Mouse (Mus musculus): Measurements from ENCODE around the gene Dnmt3a. TPM values are rescaled to one million over a fixed set of nuclear protein-coding genes. Genes with fewer than 3 reads are reported as not detected.

Dnmt3a gene
- total and polyA plus RNA-seq, 3 experiments = 15.5 to 61.5 (median 23.4) TPM

DNA sequence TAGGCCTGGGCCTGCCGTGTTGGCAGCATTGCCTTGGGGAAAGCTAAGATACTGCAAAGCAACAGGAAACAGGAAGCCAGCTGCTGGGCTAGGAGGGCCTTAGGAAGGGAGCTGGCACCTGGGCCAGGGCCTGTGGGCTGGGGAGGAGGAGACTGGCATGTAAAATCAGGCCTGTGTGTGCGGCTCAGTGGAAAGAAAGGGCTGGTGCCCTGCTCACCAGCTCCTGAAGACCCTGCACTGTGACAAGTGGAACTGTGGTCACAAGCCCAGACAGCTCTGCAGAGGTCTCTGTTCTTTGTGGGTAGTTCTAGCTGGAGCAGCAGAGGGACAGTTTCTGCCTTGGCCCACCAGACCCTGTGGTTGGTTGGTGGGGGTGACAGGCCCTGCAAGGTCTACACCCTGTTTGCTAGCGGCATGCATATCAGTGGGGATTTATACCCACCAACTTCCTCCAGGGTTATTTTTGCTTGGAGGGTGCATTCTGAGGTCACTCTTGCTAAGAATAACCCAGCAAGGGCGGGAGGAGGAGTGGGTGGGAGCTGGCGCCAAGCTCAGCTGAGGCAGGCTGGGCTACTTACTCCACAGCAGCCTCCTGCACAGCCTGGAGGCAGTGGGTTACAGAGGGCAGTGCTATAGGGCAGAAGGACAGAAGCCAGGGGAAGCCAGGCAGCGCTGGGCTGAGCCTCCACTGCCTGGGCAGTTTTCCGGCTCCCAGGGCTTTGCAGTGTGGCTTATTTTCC lies 50.1 kb downstream of the Dnmt3a start:
- 0 out of 2 replicates have a peak overlapping the region, but pooled peaks have one; percentile 6 for H3K9ac ChIP-seq (ENCODE audit: insufficient read depth, low read depth)
- dilution Hi-C loops (cut with MboI; ENCODE audit: extremely low pct_ligation_motif_present, extremely low pct_unique_long_range_greater_than_20kb, low sequenced_read_pairs) (no loop called here), in situ Hi-C loops (cut with MboI; ENCODE audit: low pct_ligation_motif_present, low pct_unique_long_range_greater_than_20kb, low sequenced_read_pairs) (no loop called here)
- TF ChIP-seq POLR2A (IDR thresholded peaks at IDR 0.05; ENCODE audit: low read depth, low read length) (peak; percentile 45; the same call in 1 of the 2 replicates), TBP (conservative IDR thresholded peaks at IDR 0.05; ENCODE audit: low read depth, low read length) (peak; percentile 41; the same call in 1 of the 2 replicates), HCFC1 (IDR thresholded peaks at IDR 0.05; ENCODE audit: low read depth, low read length) (peak; percentile 55), NELFE (IDR thresholded peaks at IDR 0.05; ENCODE audit: low read depth, low read length) (no peak; the same call in 1 of the 2 replicates), CHD1 (IDR thresholded peaks at IDR 0.05; ENCODE audit: low read depth, low read length) (no peak), ELF1 (IDR thresholded peaks at IDR 0.05; ENCODE audit: low read depth, low read length) (peak; percentile 48; the same call in 1 of the 2 replicates), EP300 (IDR thresholded peaks at IDR 0.05; ENCODE audit: low read length) (peak; percentile 29; the same call in 1 of the 2 replicates), BHLHE40 (IDR thresholded peaks at IDR 0.05; ENCODE audit: low read depth, low read length) (no peak), RCOR1 (conservative IDR thresholded peaks at IDR 0.05; ENCODE audit: low read depth, low read length) (no peak), TCF12 (IDR thresholded peaks at IDR 0.05; ENCODE audit: low read depth, low read length) (peak; percentile 64; the same call in 1 of the 2 replicates), MEF2A (IDR thresholded peaks at IDR 0.05; ENCODE audit: borderline replicate concordance, low read depth, low read length) (peak; percentile 93), ETS1 (conservative IDR thresholded peaks at IDR 0.05; ENCODE audit: low read depth, low read length) (peak; percentile 27), KAT2A (IDR thresholded peaks at IDR 0.05; ENCODE audit: insufficient replicate concordance, low read length) (no peak), SIN3A (IDR thresholded peaks at IDR 0.05; ENCODE audit: low read length) (peak; percentile 61; the same call in 1 of the 2 replicates)
- no peaks in the 10 kb centered on the region for H3K27me3 ChIP-seq (replicated peaks)
- H3K4me1 ChIP-seq (ENCODE audit: control insufficient read depth in 1 of 2, insufficient read depth in 2 of 2) = peaks cover 16 to 80% of the 10 kb centered on the region in 2 experiments
- H3K27ac ChIP-seq (ENCODE audit: insufficient read depth, low read depth) = peak overlapping the region; percentile 36
- H3K4me2 ChIP-seq (ENCODE audit: insufficient read depth, low read depth, poor library complexity, severe bottlenecking) = 0 out of 2 replicates have a peak overlapping the region, but pooled peaks have one; percentile 9
- H3K79me2 ChIP-seq (replicated peaks; ENCODE audit: control insufficient read depth, extremely low read depth, insufficient read depth, poor library complexity, severe bottlenecking) = no peaks in the 10 kb centered on the region
- H3K4me3 ChIP-seq (replicated peaks in 1 of 3; ENCODE audit: low read depth in 2 of 3, low read length in 2 of 3, poor library complexity in 1 of 3) = peak overlapping the region in 1 of 3 experiments; percentile 19
- H3K36me3 ChIP-seq (replicated peaks in 1 of 2; ENCODE audit: control insufficient read depth in 1 of 2, insufficient read depth in 1 of 2, low read length in 1 of 2) = peaks cover 8 to 47% of the 10 kb centered on the region in 2 experiments
- H3K9me3 ChIP-seq (replicated peaks; ENCODE audit: low read length) = no peaks in the 10 kb centered on the region
- peak; percentile 86 for DNase-seq (ENCODE audit: extremely low read depth)

DNA sequence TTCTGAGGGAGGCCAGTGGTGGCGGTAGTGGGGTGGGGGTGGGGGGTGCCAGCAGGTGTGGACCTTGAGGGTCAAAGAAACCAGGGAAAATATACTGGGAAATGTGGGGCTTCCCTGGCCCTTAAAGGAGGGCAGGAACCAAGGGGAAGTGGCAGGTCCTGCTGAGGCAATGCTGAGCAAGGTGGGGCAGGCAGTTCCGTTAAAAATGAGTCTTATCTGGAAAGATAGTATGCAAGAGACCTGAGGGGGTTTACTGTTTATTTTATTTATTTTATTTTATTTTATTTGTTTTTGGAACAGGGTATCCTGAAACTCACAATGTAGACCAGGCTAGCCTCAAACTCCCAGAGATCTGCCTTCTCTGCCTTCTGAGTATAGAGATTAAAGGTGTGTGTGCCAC lies 50.9 kb downstream of the Dnmt3a start:
- dilution Hi-C loops (cut with MboI; ENCODE audit: extremely low pct_ligation_motif_present, extremely low pct_unique_long_range_greater_than_20kb, low sequenced_read_pairs) (no loop called here), in situ Hi-C loops (cut with MboI; ENCODE audit: low pct_ligation_motif_present, low pct_unique_long_range_greater_than_20kb, low sequenced_read_pairs) (no loop called here)
- Histone ChIP-seq H3K27ac (ENCODE audit: insufficient read depth, low read depth) (no peak overlapping the region), H3K27me3 (replicated peaks) (no peaks in the 10 kb centered on the region), H3K4me3 (replicated peaks in 1 of 3; ENCODE audit: low read depth in 2 of 3, low read length in 2 of 3, poor library complexity in 1 of 3) (no peak overlapping the region), H3K4me1 (ENCODE audit: control insufficient read depth in 1 of 2, insufficient read depth in 2 of 2) (peaks cover 21 to 88% of the 10 kb centered on the region in 2 experiments), H3K4me2 (ENCODE audit: insufficient read depth, low read depth, poor library complexity, severe bottlenecking) (no peak overlapping the region), H3K9me3 (replicated peaks; ENCODE audit: low read length) (no peaks in the 10 kb centered on the region), H3K9ac (ENCODE audit: insufficient read depth, low read depth) (no peak overlapping the region), H3K79me2 (replicated peaks; ENCODE audit: control insufficient read depth, extremely low read depth, insufficient read depth, poor library complexity, severe bottlenecking) (no peaks in the 10 kb centered on the region), H3K36me3 (replicated peaks in 1 of 2; ENCODE audit: control insufficient read depth in 1 of 2, insufficient read depth in 1 of 2, low read length in 1 of 2) (peaks cover 10 to 43% of the 10 kb centered on the region in 2 experiments)
- no peak for DNase-seq (ENCODE audit: extremely low read depth)
- no peak for TF ChIP-seq CTCF (conservative IDR thresholded peaks at IDR 0.05 in 1 of 2, IDR thresholded peaks at IDR 0.05 in 1 of 2; ENCODE audit: low read depth in 2 of 2, low read length in 2 of 2)
- TF ChIP-seq JUND (conservative IDR thresholded peaks at IDR 0.05; ENCODE audit: low read depth, low read length) = no peak
- TF ChIP-seq MAX (IDR thresholded peaks at IDR 0.05; ENCODE audit: low read length) = no peak
- no peak for TF ChIP-seq MXI1 (IDR thresholded peaks at IDR 0.05; ENCODE audit: low read depth, low read length)
- TF ChIP-seq USF1 (IDR thresholded peaks at IDR 0.05; ENCODE audit: low read depth, low read length) = no peak
- TF ChIP-seq IRF4 (IDR thresholded peaks at IDR 0.05; ENCODE audit: low read depth, low read length) = no peak
- TF ChIP-seq ELF1 (IDR thresholded peaks at IDR 0.05; ENCODE audit: low read depth, low read length) = no peak
- no peak for TF ChIP-seq MEF2A (IDR thresholded peaks at IDR 0.05; ENCODE audit: borderline replicate concordance, low read depth, low read length)
- no peak for TF ChIP-seq CHD1 (IDR thresholded peaks at IDR 0.05; ENCODE audit: low read depth, low read length)
- TF ChIP-seq MAFK (IDR thresholded peaks at IDR 0.05; ENCODE audit: insufficient replicate concordance, low read length) = no peak
- no peak for TF ChIP-seq E2F4 (IDR thresholded peaks at IDR 0.05; ENCODE audit: insufficient replicate concordance, low read depth, low read length)
- TF ChIP-seq ZNF384 (IDR thresholded peaks at IDR 0.05; ENCODE audit: low read depth, low read length) = no peak
- TF ChIP-seq UBTF (IDR thresholded peaks at IDR 0.05; ENCODE audit: low read depth, low read length) = no peak
- no peak for TF ChIP-seq GABPA (IDR thresholded peaks at IDR 0.05; ENCODE audit: insufficient replicate concordance, low read depth, low read length)

Measured in CH12.LX (cell line).